In the genomic region with DNA sequence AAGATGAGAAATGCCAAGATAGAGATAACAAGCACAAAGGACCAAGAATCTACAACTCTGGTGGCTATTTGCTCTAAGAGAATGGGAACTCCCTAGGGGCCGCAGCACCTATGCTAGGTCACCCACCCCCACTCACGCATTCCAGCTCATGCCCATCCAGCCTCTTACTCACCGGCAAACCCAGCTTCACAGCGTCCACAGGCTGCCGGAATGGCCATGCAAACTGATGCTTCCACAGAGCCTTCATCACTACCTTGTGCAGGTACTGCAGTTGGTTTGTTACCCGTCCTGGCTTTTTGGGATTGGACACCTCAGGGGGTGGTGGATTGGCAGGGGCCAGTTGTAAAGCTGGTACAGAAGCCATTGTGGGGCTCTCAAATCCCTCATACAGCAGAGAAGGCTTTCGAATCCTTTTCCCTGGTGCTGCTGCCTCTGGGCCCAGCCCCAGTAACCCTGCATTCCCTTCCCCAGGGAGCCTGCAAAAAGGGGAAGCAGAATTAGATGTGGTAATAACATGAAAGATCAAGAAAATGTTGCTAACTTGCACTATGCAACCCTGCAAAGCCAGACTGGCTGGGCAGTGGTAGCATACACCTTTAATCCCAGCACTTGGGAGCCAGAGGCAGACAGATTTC, we compare ENCODE assay signal across 1 mouse cellular context.
TF ChIP-seq lines count a peak whose summit lies in the region.

No protein-coding gene starts in this region.

TF ChIP-seq in MEL, 35 proteins besides CTCF, POLR2A, EP300 and RAD21 (continued from another document):
- no peak for TF ChIP-seq MEF2A (IDR thresholded peaks at IDR 0.05; ENCODE audit: extremely low read depth, insufficient replicate concordance, low read depth, low read length, poor library complexity, severe bottlenecking)
- no peak; the same call in 1 of the 2 replicates for TF ChIP-seq POLR2AphosphoS2 (IDR thresholded peaks at IDR 0.05; ENCODE audit: low read length)
- no peak for TF ChIP-seq MAFK (IDR thresholded peaks at IDR 0.05; ENCODE audit: borderline replicate concordance, low read depth, low read length)
- TF ChIP-seq UBTF (IDR thresholded peaks at IDR 0.05; ENCODE audit: borderline replicate concordance, insufficient read depth, low read depth, low read length), result no peak
- TF ChIP-seq ZC3H11A (IDR thresholded peaks at IDR 0.05; ENCODE audit: low read depth, low read length), result no peak
- TF ChIP-seq MYC (IDR thresholded peaks at IDR 0.05; ENCODE audit: low read depth, low read length), result no peak
- peak; percentile 95 for TF ChIP-seq CHD1 (IDR thresholded peaks at IDR 0.05; ENCODE audit: low read depth, low read length)
- TF ChIP-seq RCOR1 (IDR thresholded peaks at IDR 0.05; ENCODE audit: low read depth, low read length), result no peak
- TF ChIP-seq GABPA (IDR thresholded peaks at IDR 0.05; ENCODE audit: low read depth, low read length), result no peak
- TF ChIP-seq NELFE (IDR thresholded peaks at IDR 0.05; ENCODE audit: low read depth, low read length), result no peak
- TF ChIP-seq SMC3 (IDR thresholded peaks at IDR 0.05; ENCODE audit: low read depth, low read length), result peak; percentile 14; the same call in 1 of the 2 replicates
- TF ChIP-seq MXI1 (IDR thresholded peaks at IDR 0.05; ENCODE audit: low read depth, low read length), result peak; percentile 43; the same call in 1 of the 2 replicates
- no peak for TF ChIP-seq E2F4 (IDR thresholded peaks at IDR 0.05; ENCODE audit: borderline replicate concordance, low read depth, low read length)
- TF ChIP-seq MAX (IDR thresholded peaks at IDR 0.05; ENCODE audit: low read length), result peak; percentile 26; the same call in 1 of the 2 replicates
- no peak for TF ChIP-seq TCF12 (IDR thresholded peaks at IDR 0.05; ENCODE audit: low read depth, low read length)
- TF ChIP-seq KAT2A (conservative IDR thresholded peaks at IDR 0.05; ENCODE audit: low read depth, low read length), result no peak; the same call in 1 of the 2 replicates
- TF ChIP-seq USF2 (IDR thresholded peaks at IDR 0.05; ENCODE audit: borderline replicate concordance in 1 of 2, insufficient read depth in 1 of 2, low read depth in 1 of 2, low read length in 2 of 2), result no peak
- no peak for TF ChIP-seq ZMIZ1 (IDR thresholded peaks at IDR 0.05; ENCODE audit: low read depth, low read length)
- TF ChIP-seq ELF1 (IDR thresholded peaks at IDR 0.05; ENCODE audit: low read depth, low read length), result no peak
- no peak for TF ChIP-seq BHLHE40 (IDR thresholded peaks at IDR 0.05; ENCODE audit: borderline replicate concordance, low read depth, low read length)
- TF ChIP-seq SIN3A (IDR thresholded peaks at IDR 0.05; ENCODE audit: low read length), result no peak
- TF ChIP-seq ZKSCAN1 (IDR thresholded peaks at IDR 0.05; ENCODE audit: low read depth, low read length), result no peak
- no peak for TF ChIP-seq POLR2AphosphoS5 (IDR thresholded peaks at IDR 0.05; ENCODE audit: borderline replicate concordance, low read depth, low read length)
- no peak for TF ChIP-seq MYB (IDR thresholded peaks at IDR 0.05; ENCODE audit: low read depth, low read length)
- no peak for TF ChIP-seq JUND (IDR thresholded peaks at IDR 0.05; ENCODE audit: low read depth, low read length)
- no peak for TF ChIP-seq NRF1 (IDR thresholded peaks at IDR 0.05; ENCODE audit: insufficient read depth, low read depth, low read length, poor library complexity, severe bottlenecking)
- no peak for TF ChIP-seq USF1 (IDR thresholded peaks at IDR 0.05; ENCODE audit: low read depth, low read length)
- TF ChIP-seq ETS1 (IDR thresholded peaks at IDR 0.05; ENCODE audit: low read depth, low read length), result 0 out of 2 replicates have a peak, but pooled peaks have one; percentile 6
- no peak for TF ChIP-seq TAL1 (IDR thresholded peaks at IDR 0.05; ENCODE audit: low read length)
- no peak for TF ChIP-seq CHD2 (IDR thresholded peaks at IDR 0.05; ENCODE audit: low read length)
